Mouse (Mus musculus): ENCODE results near the gene Pkd1l2. TPM values are rescaled to one million over a fixed set of nuclear protein-coding genes. Genes with fewer than 3 reads are reported as not detected.

The Pkd1l2 gene
- polyA plus RNA-seq, 1 experiment from 2014 or later, result not detected

GRCm38 (mm10) chr8:116989842-116990241 lies 92.4 kb downstream of the Pkd1l2 start:
- peaks cover 26% of the 10 kb centered on the region for H3K36me3 ChIP-seq
- H3K4me3 ChIP-seq, result no peak overlapping the region
- no peak overlapping the region for H3K4me2 ChIP-seq (replicated peaks)
- H3K4me1 ChIP-seq, result peaks cover 8% of the 10 kb centered on the region; the same call in 1 of the 2 replicates
- ATAC-seq (ENCODE audit: insufficient number of reproducible peaks, insufficient read depth, low FRiP score, low TSS enrichment), result no peak
- H3K27me3 ChIP-seq, result no peaks in the 10 kb centered on the region
- no peaks in the 10 kb centered on the region for H3K9me3 ChIP-seq
- no peak overlapping the region for H3K27ac ChIP-seq
- H3K9ac ChIP-seq, result no peak overlapping the region
- WGBS, result 96% methylated on average over 3 of the region's 3 CpGs

DNA sequence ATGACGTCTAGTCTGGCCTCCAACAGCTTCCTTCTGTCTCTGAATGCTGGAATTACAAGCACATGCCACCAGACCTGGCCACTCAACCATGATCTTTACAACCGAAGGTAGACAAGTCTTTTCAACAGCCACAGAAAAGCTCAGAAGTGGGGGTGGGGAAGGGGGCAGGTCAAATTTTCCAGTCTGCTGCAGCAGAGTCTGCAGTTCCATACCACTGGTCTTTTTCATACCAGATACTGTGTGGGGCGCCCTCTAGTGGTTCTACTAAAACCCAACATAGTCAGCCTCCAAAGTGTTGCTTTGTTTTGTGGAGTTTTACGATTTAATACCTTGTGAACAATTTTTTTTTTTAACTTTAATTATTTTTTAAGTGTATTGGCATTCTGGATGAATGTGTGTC lies 102.1 kb downstream of the Pkd1l2 start:
- H3K4me2 ChIP-seq (replicated peaks), result peak overlapping the region; percentile 21; the same call in 1 of the 2 replicates
- no peak overlapping the region for H3K4me3 ChIP-seq
- no peak for ATAC-seq (ENCODE audit: insufficient number of reproducible peaks, insufficient read depth, low FRiP score, low TSS enrichment)
- no peaks in the 10 kb centered on the region for H3K27me3 ChIP-seq
- peaks cover 8% of the 10 kb centered on the region; the same call in 1 of the 2 replicates for H3K4me1 ChIP-seq
- no peaks in the 10 kb centered on the region for H3K9me3 ChIP-seq
- H3K9ac ChIP-seq, result no peak overlapping the region
- no peak overlapping the region for H3K27ac ChIP-seq
- 26% methylated on average over 4 of the region's 4 CpGs for WGBS
- peaks cover 26% of the 10 kb centered on the region for H3K36me3 ChIP-seq

GRCm38 (mm10) chr8:116978631-116979256 lies 103.5 kb downstream of the Pkd1l2 start, which contains the start of gene 1700030J22Rik:
TSS of gene 1700030J22Rik (minus strand) at chr8:116978959.
- ATAC-seq (ENCODE audit: insufficient number of reproducible peaks, insufficient read depth, low FRiP score, low TSS enrichment), result peak; percentile 99
- under 1% methylated on average over 46 of the region's 46 CpGs for WGBS
- Histone ChIP-seq H3K4me2 (replicated peaks) (peak within 1 kb of the TSS; percentile 59), H3K4me3 (peak within 1 kb of the TSS; percentile 64), H3K27me3 (no peaks in the 10 kb centered on the region), H3K4me1 (peaks cover 9% of the 10 kb centered on the region; the same call in 1 of the 2 replicates), H3K36me3 (peaks cover 18% of the 10 kb centered on the region), H3K9me3 (no peaks in the 10 kb centered on the region), H3K27ac (0 out of 2 replicates have a peak within 1 kb of the TSS, but pooled peaks have one; percentile 0), H3K9ac (peak within 1 kb of the TSS; percentile 31)

DNA sequence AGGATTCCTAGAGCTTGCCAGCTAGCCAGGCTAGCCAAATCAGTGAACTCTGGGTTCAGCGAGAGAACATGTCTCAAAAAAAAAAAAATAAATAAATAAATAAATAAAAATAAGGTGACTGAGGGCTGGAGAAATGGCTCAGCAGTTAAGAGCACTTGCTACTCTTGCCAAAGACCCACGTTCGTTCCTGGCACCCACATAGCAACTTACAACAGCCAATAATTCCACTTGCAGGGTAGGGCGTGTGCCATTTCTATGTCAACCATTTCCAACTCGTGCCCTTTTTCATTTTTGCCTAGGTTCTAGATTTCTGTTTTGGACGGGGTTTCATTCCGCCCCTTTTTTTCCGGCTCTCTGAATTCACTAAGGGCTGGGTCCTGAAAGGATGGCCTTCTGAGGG lies 104.2 kb downstream of the Pkd1l2 start:
- peak overlapping the region; percentile 64 for H3K4me3 ChIP-seq
- H3K9ac ChIP-seq, result 0 out of 2 replicates have a peak overlapping the region, but pooled peaks have one; percentile 31
- H3K27me3 ChIP-seq, result no peaks in the 10 kb centered on the region
- 0 out of 2 replicates have a peak overlapping the region, but pooled peaks have one; percentile 0 for H3K27ac ChIP-seq
- peaks cover 9% of the 10 kb centered on the region; the same call in 1 of the 2 replicates for H3K4me1 ChIP-seq
- H3K4me2 ChIP-seq (replicated peaks), result peak overlapping the region; percentile 59
- ATAC-seq (ENCODE audit: insufficient number of reproducible peaks, insufficient read depth, low FRiP score, low TSS enrichment), result no peak
- H3K9me3 ChIP-seq, result no peaks in the 10 kb centered on the region
- H3K36me3 ChIP-seq, result peaks cover 12% of the 10 kb centered on the region; the same call in 1 of the 2 replicates
- 27% methylated on average over 8 of the region's 8 CpGs for WGBS

- Histone ChIP-seq H3K9me3 (no peaks in the 10 kb centered on the region), H3K9ac (no peak overlapping the region), H3K4me1 (peaks cover 9% of the 10 kb centered on the region; the same call in 1 of the 2 replicates), H3K27ac (no peak overlapping the region), H3K36me3 (no peaks in the 10 kb centered on the region), H3K27me3 (no peaks in the 10 kb centered on the region), H3K4me2 (replicated peaks) (no peak overlapping the region), H3K4me3 (no peak overlapping the region)
- ATAC-seq (ENCODE audit: insufficient number of reproducible peaks, insufficient read depth, low FRiP score, low TSS enrichment), result no peak
- WGBS, result 58% methylated on average over 5 of the region's 5 CpGs
These were observed 106.6 kb downstream of the Pkd1l2 start for GRCm38 (mm10) chr8:116975606-116976005.

GRCm38 (mm10) chr8:116975066-116975465 lies 107.2 kb downstream of the Pkd1l2 start:
- Histone ChIP-seq H3K4me1 (peaks cover 9% of the 10 kb centered on the region; the same call in 1 of the 2 replicates), H3K36me3 (no peaks in the 10 kb centered on the region), H3K9ac (no peak overlapping the region), H3K4me3 (no peak overlapping the region), H3K27me3 (no peaks in the 10 kb centered on the region), H3K4me2 (replicated peaks) (no peak overlapping the region), H3K9me3 (no peaks in the 10 kb centered on the region), H3K27ac (no peak overlapping the region)
- WGBS, result 34% methylated on average over 5 of the region's 5 CpGs
- no peak for ATAC-seq (ENCODE audit: insufficient number of reproducible peaks, insufficient read depth, low FRiP score, low TSS enrichment)

DNA sequence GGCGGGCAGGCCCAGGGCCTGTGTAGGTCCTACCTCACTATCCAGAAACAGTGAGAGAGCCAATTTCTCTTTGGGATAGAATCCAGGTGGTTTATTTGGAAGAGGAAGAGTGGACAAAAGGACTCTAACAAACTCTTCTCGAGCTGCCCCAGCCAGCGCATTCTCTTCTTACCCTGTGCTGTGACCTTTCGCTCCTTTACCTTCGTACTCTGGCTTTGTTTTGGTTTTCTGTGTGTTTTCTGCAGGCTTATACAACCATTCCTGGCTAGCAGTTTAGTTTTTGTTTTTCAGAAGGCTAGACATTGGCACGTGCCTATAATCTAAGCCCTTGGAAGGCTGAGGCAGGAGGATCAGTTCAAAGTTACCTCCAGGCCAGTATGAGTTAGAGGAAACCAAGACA lies 112.7 kb downstream of the Pkd1l2 start:
- H3K4me3 ChIP-seq, result no peak overlapping the region
- ATAC-seq (ENCODE audit: insufficient number of reproducible peaks, insufficient read depth, low FRiP score, low TSS enrichment), result no peak
- H3K9me3 ChIP-seq, result no peaks in the 10 kb centered on the region
- H3K36me3 ChIP-seq, result no peaks in the 10 kb centered on the region
- H3K4me2 ChIP-seq (replicated peaks), result no peak overlapping the region
- H3K9ac ChIP-seq, result no peak overlapping the region
- no peak overlapping the region for H3K27ac ChIP-seq
- WGBS, result 80% methylated on average over 6 of the region's 6 CpGs
- no peaks in the 10 kb centered on the region for H3K4me1 ChIP-seq
- H3K27me3 ChIP-seq, result no peaks in the 10 kb centered on the region

GRCm38 (mm10) chr8:116954415-116954814 lies 127.8 kb downstream of the Pkd1l2 start:
- no peak overlapping the region for H3K27ac ChIP-seq
- H3K9me3 ChIP-seq, result no peaks in the 10 kb centered on the region
- no peaks in the 10 kb centered on the region for H3K4me1 ChIP-seq
- no peaks in the 10 kb centered on the region for H3K27me3 ChIP-seq
- H3K4me2 ChIP-seq (replicated peaks), result no peak overlapping the region
- no peak for ATAC-seq (ENCODE audit: insufficient number of reproducible peaks, insufficient read depth, low FRiP score, low TSS enrichment)
- H3K36me3 ChIP-seq, result peaks cover 59% of the 10 kb centered on the region
- no peak overlapping the region for H3K4me3 ChIP-seq
- WGBS, result 93% methylated on average over 9 of the region's 9 CpGs
- H3K9ac ChIP-seq, result no peak overlapping the region

DNA sequence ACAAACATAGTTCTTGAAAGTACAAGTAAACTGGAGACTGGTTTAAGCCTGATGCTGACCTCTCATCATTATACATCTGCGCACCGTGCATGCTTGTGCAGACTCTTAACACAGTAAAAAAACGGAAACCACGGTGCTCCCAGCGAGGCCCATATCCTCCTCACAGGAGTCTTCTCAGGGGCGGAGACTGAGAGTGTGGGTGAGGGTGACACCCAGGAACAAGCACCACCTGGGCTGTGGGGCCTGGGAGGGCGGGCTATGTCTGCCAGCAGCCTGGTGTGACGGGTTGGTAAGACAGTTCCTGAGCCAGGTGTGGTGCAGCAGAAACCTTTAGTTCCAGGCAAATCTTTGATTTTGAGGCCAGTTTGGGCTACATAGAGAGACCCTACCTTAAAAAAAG lies 129.8 kb downstream of the Pkd1l2 start:
- H3K36me3 ChIP-seq, result peaks cover 45% of the 10 kb centered on the region
- ATAC-seq (ENCODE audit: insufficient number of reproducible peaks, insufficient read depth, low FRiP score, low TSS enrichment), result no peak
- H3K9me3 ChIP-seq, result no peaks in the 10 kb centered on the region
- no peak overlapping the region for H3K4me3 ChIP-seq
- no peak overlapping the region for H3K4me2 ChIP-seq (replicated peaks)
- no peaks in the 10 kb centered on the region for H3K27me3 ChIP-seq
- no peaks in the 10 kb centered on the region for H3K4me1 ChIP-seq
- H3K9ac ChIP-seq, result no peak overlapping the region
- 89% methylated on average over 8 of the region's 8 CpGs for WGBS
- H3K27ac ChIP-seq, result no peak overlapping the region

DNA sequence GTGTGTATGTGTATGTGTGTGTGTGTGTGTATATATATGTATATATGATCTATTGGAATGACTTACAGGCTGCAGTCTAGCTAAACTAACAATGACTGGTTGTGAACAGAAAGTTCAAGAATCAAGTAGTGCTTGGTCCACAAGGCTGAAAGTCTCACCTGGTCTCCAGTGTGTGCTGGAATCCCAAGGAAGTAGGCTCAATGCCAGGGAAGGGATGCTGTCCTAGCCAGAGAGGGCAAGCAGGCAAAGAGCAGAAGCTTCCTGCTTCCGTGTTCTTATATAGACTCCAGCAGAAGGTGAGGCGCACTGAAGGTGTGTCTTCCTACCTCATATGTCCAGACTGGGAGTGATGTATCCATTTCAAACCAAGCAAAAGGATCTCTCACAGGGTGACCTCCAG lies 130.5 kb downstream of the Pkd1l2 start:
- no peak overlapping the region for H3K27ac ChIP-seq
- H3K9me3 ChIP-seq, result no peaks in the 10 kb centered on the region
- no peak for ATAC-seq (ENCODE audit: insufficient number of reproducible peaks, insufficient read depth, low FRiP score, low TSS enrichment)
- H3K27me3 ChIP-seq, result no peaks in the 10 kb centered on the region
- no peak overlapping the region for H3K4me3 ChIP-seq
- H3K4me1 ChIP-seq, result no peaks in the 10 kb centered on the region
- WGBS, result 93% methylated on average over 2 of the region's 2 CpGs
- H3K36me3 ChIP-seq, result peaks cover 39% of the 10 kb centered on the region
- no peak overlapping the region for H3K4me2 ChIP-seq (replicated peaks)
- H3K9ac ChIP-seq, result no peak overlapping the region

DNA sequence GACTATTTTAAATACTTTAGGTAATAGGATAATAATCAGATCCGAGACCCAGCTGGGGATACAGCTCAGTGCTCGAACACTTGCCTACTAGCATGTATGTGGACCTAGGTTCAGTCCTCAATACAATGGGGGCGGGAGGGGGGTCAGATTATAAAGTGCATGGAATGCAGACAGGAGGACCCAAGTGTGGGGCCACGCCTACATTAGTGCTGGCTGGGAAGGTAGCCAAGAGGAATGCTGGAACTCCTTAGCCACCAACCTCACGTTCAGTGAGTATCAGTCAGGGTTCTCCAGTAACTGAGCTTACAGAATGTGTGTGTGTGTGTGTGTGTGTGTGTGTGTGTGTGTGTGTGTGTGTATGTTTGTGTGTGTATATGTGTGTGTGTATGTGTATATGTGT lies 130.9 kb downstream of the Pkd1l2 start:
- no peaks in the 10 kb centered on the region for H3K4me1 ChIP-seq
- H3K36me3 ChIP-seq, result peaks cover 35% of the 10 kb centered on the region
- H3K4me3 ChIP-seq, result no peak overlapping the region
- no peaks in the 10 kb centered on the region for H3K9me3 ChIP-seq
- 69% methylated on average over 5 of the region's 5 CpGs for WGBS
- no peaks in the 10 kb centered on the region for H3K27me3 ChIP-seq
- ATAC-seq (ENCODE audit: insufficient number of reproducible peaks, insufficient read depth, low FRiP score, low TSS enrichment), result no peak
- no peak overlapping the region for H3K9ac ChIP-seq
- H3K27ac ChIP-seq, result no peak overlapping the region
- H3K4me2 ChIP-seq (replicated peaks), result no peak overlapping the region

DNA sequence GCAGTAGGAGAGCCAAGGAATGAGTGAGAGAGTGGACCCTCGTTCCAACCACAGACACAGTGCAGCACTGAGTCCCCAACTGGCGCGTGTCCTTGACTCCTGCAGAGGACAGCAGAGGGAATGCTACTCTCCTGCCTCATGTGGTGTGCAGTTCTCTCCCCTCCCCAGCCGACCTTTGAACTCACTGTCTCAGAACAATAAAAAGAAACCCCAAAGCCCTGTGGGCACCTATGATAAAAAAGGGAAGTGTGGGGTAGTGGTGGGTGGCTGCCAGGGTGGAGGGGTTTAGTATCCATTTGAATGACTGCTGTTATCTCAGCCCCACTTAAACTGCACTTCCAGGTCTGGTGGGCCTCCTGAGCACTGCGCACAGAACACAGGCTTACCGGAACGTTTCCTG lies 134.7 kb downstream of the Pkd1l2 start:
- 89% methylated on average over 7 of the region's 7 CpGs for WGBS
- Histone ChIP-seq H3K9ac (no peak overlapping the region), H3K9me3 (no peaks in the 10 kb centered on the region), H3K4me2 (replicated peaks) (no peak overlapping the region), H3K4me1 (peaks cover 12% of the 10 kb centered on the region), H3K4me3 (no peak overlapping the region), H3K36me3 (no peaks in the 10 kb centered on the region), H3K27ac (no peak overlapping the region), H3K27me3 (no peaks in the 10 kb centered on the region)
- no peak for ATAC-seq (ENCODE audit: insufficient number of reproducible peaks, insufficient read depth, low FRiP score, low TSS enrichment)
